Mouse (Mus musculus): ENCODE measurements around the gene Alg14. TPM values are rescaled to one million over a fixed set of nuclear protein-coding genes. Genes with fewer than 3 reads are reported as not detected.

Alg14 gene
- total RNA-seq, 2 experiments from 2014 or later, result 11.9 to 13.4 TPM

GRCm38 (mm10) chr3:121327406-121327805, 35.8 kb downstream of the Alg14 start:
- intact Hi-C loops (cut with DNase I), result no loop called here
- no peak for DNase-seq

- intact Hi-C loops (cut with DNase I), result no loop called here
- no peak for DNase-seq
Measured at GRCm38 (mm10) chr3:121329647-121330046, 38.1 kb downstream of the Alg14 start.

- intact Hi-C loops (cut with DNase I), result no loop called here
- DNase-seq, result no peak
Measured at GRCm38 (mm10) chr3:121330244-121330646, 38.7 kb downstream of the Alg14 start.

GRCm38 (mm10) chr3:121336234-121336890, 44.8 kb downstream of the Alg14 start:
- intact Hi-C loops (cut with DNase I), result no loop called here
- no peak for DNase-seq

- no peak for DNase-seq
- intact Hi-C loops (cut with DNase I), result no loop called here
Measured at GRCm38 (mm10) chr3:121338687-121339086, 47.1 kb downstream of the Alg14 start.

- DNase-seq, result no peak
- intact Hi-C loops (cut with DNase I), result no loop called here
Measured at GRCm38 (mm10) chr3:121340321-121340761, 48.8 kb downstream of the Alg14 start.

GRCm38 (mm10) chr3:121343224-121343623, 51.7 kb downstream of the Alg14 start:
- no peak for DNase-seq
- intact Hi-C loops (cut with DNase I), result no loop called here

- intact Hi-C loops (cut with DNase I), result no loop called here
- DNase-seq, result no peak
Measured at GRCm38 (mm10) chr3:121344056-121344945, 52.7 kb downstream of the Alg14 start.

- intact Hi-C loops (cut with DNase I), result no loop called here
- DNase-seq, result no peak
Measured at GRCm38 (mm10) chr3:121344951-121345642, 53.5 kb downstream of the Alg14 start.

- intact Hi-C loops (cut with DNase I), result no loop called here
- DNase-seq, result no peak
Measured at GRCm38 (mm10) chr3:121345643-121346000, 54.0 kb downstream of the Alg14 start.

GRCm38 (mm10) chr3:121346507-121347267, 55.1 kb downstream of the Alg14 start:
- intact Hi-C loops (cut with DNase I), result no loop called here
- no peak for DNase-seq

GRCm38 (mm10) chr3:121348792-121349191, 57.2 kb downstream of the Alg14 start:
- intact Hi-C loops (cut with DNase I), result no loop called here
- no peak for DNase-seq

- no peak for DNase-seq
- intact Hi-C loops (cut with DNase I), result no loop called here
Measured at GRCm38 (mm10) chr3:121349334-121350169, 58.0 kb downstream of the Alg14 start.

GRCm38 (mm10) chr3:121351257-121351656, 59.7 kb downstream of the Alg14 start:
- no peak for DNase-seq
- intact Hi-C loops (cut with DNase I), result no loop called here

GRCm38 (mm10) chr3:121354281-121354680, 62.7 kb downstream of the Alg14 start:
- DNase-seq, result no peak
- intact Hi-C loops (cut with DNase I), result no loop called here

- intact Hi-C loops (cut with DNase I), result loop anchor here (5.0 kb wide), 1 partner anchor 43 kb away; no protein-coding TSS in a partner anchor
- no peak for DNase-seq
Measured at GRCm38 (mm10) chr3:121354861-121355470, 63.4 kb downstream of the Alg14 start.

GRCm38 (mm10) chr3:121355569-121355968, 64.0 kb downstream of the Alg14 start:
- intact Hi-C loops (cut with DNase I), result loop anchor here (5.0 kb wide), 1 partner anchor 43 kb away; no protein-coding TSS in a partner anchor
- no peak for DNase-seq

- intact Hi-C loops (cut with DNase I), result loop anchor here (5.0 kb wide), 1 partner anchor 44 kb away; no protein-coding TSS in a partner anchor
- no peak for DNase-seq
Measured at GRCm38 (mm10) chr3:121356111-121356510, 64.5 kb downstream of the Alg14 start.

- intact Hi-C loops (cut with DNase I), result loop anchor here (5.0 kb wide), 1 partner anchor 45 kb away; no protein-coding TSS in a partner anchor
Measured at GRCm38 (mm10) chr3:121357030-121357429, 65.5 kb downstream of the Alg14 start.

More at GRCm38 (mm10) chr3:121357030-121357429, 65.5 kb downstream of the Alg14 start:
- no peak for DNase-seq

Measured in heart, postnatal 36 days (tissue).